Mouse (Mus musculus): ENCODE measurements around the gene Robo4. TPM values are rescaled to one million over a fixed set of nuclear protein-coding genes. Genes with fewer than 3 reads are reported as not detected.

The Robo4 gene
- polyA plus RNA-seq, 1 experiment from 2014 or later, result 8.5 TPM

GRCm38 (mm10) chr9:37412989-37413388 is 11.3 kb downstream of the Robo4 start:
- no peak overlapping the region for H3K4me3 ChIP-seq (ENCODE audit: low read depth, low read length)
- no peaks in the 10 kb centered on the region for H3K4me1 ChIP-seq (replicated peaks; ENCODE audit: control insufficient read depth, insufficient read depth, low read length)
- peaks cover 6% of the 10 kb centered on the region for H3K27me3 ChIP-seq (replicated peaks; ENCODE audit: control insufficient read depth, insufficient read depth, low read length)
- ATAC-seq (replicated peaks; ENCODE audit: low FRiP score), result no peak
- peak; percentile 5 for DNase-seq (ENCODE audit: low spot score)
- 49% methylated on average over 3 of the region's 3 CpGs for WGBS
- no peaks in the 10 kb centered on the region for H3K36me3 ChIP-seq (ENCODE audit: control insufficient read depth, insufficient read depth, low read length)
- no peaks in the 10 kb centered on the region for H3K9me3 ChIP-seq (ENCODE audit: control insufficient read depth, low read length)
- no peak overlapping the region for H3K4me2 ChIP-seq
- H3K9ac ChIP-seq (ENCODE audit: low read depth, low read length), result no peak overlapping the region
- no peak overlapping the region for H3K27ac ChIP-seq (ENCODE audit: low read depth, low read length)

DNA sequence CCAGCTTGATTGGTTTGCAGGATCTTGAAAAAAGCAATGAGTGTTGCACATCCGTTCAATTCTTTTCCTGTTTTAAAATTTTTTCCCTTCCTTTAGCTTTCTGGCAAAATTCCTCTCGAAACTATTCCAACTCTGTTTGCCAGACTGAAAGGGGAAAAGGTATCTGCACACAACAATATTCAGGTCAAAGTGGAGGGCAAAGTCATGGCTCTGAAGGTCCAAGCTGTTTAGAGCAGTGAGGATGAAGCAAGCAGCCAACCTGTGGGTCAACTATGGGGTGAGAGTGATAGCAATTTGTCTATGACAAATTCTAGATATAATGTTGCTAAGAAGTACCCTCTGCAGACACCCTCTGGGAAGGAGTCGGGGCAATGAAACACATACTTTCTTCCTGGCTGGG is 13.0 kb downstream of the Robo4 start:
- Histone ChIP-seq H3K27ac (ENCODE audit: low read depth, low read length) (no peak overlapping the region), H3K4me1 (replicated peaks; ENCODE audit: control insufficient read depth, insufficient read depth, low read length) (no peaks in the 10 kb centered on the region), H3K9ac (ENCODE audit: low read depth, low read length) (no peak overlapping the region), H3K4me2 (no peak overlapping the region), H3K4me3 (ENCODE audit: low read depth, low read length) (no peak overlapping the region), H3K36me3 (ENCODE audit: control insufficient read depth, insufficient read depth, low read length) (no peaks in the 10 kb centered on the region), H3K27me3 (replicated peaks; ENCODE audit: control insufficient read depth, insufficient read depth, low read length) (peaks cover 2% of the 10 kb centered on the region), H3K9me3 (ENCODE audit: control insufficient read depth, low read length) (no peaks in the 10 kb centered on the region)
- ATAC-seq (replicated peaks; ENCODE audit: low FRiP score) (no peak), DNase-seq (ENCODE audit: low spot score) (no peak)
- WGBS, result 71% methylated on average over 3 of the region's 3 CpGs

DNA sequence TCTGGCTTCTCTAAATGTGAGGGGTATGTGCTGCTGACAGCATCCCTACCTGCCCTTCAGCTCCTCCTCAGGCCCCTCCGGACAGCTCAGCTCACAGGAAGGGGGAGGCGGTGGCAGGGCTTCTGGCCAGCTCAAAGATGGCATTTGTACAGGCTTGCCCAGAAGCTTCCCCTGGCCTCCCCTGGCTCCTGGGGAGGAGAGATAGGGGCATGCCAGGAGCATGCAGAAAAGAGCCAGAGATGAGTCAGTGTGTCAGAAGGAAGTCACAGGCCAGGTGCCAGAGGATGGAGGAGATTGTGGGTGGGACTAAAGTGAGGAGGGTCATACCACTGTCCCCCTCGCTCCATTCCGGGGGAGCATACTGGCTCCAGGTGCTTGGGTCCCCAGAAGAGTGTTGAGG is 17.1 kb downstream of the Robo4 start:
- H3K27ac ChIP-seq (ENCODE audit: low read depth, low read length), result no peak overlapping the region
- no peaks in the 10 kb centered on the region for H3K36me3 ChIP-seq (ENCODE audit: control insufficient read depth, insufficient read depth, low read length)
- 68% methylated on average over 4 of the region's 4 CpGs for WGBS
- DNase-seq (ENCODE audit: low spot score) (no peak), ATAC-seq (replicated peaks; ENCODE audit: low FRiP score) (no peak)
- peaks cover 6% of the 10 kb centered on the region; the same call in 1 of the 2 replicates for H3K4me1 ChIP-seq (replicated peaks; ENCODE audit: control insufficient read depth, insufficient read depth, low read length)
- no peak overlapping the region for H3K4me3 ChIP-seq (ENCODE audit: low read depth, low read length)
- no peak overlapping the region for H3K4me2 ChIP-seq
- H3K9ac ChIP-seq (ENCODE audit: low read depth, low read length), result no peak overlapping the region
- no peaks in the 10 kb centered on the region for H3K9me3 ChIP-seq (ENCODE audit: control insufficient read depth, low read length)
- H3K27me3 ChIP-seq (replicated peaks; ENCODE audit: control insufficient read depth, insufficient read depth, low read length), result peaks cover 18% of the 10 kb centered on the region

GRCm38 (mm10) chr9:37420676-37421075 is 19.0 kb downstream of the Robo4 start:
- Histone ChIP-seq H3K9ac (ENCODE audit: low read depth, low read length) (no peak overlapping the region), H3K4me2 (peak overlapping the region; percentile 74), H3K4me1 (replicated peaks; ENCODE audit: control insufficient read depth, insufficient read depth, low read length) (peaks cover 6% of the 10 kb centered on the region; the same call in 1 of the 2 replicates), H3K4me3 (ENCODE audit: low read depth, low read length) (peak overlapping the region; percentile 38), H3K36me3 (ENCODE audit: control insufficient read depth, insufficient read depth, low read length) (no peaks in the 10 kb centered on the region), H3K27me3 (replicated peaks; ENCODE audit: control insufficient read depth, insufficient read depth, low read length) (peaks cover 23% of the 10 kb centered on the region), H3K27ac (ENCODE audit: low read depth, low read length) (no peak overlapping the region), H3K9me3 (ENCODE audit: control insufficient read depth, low read length) (no peaks in the 10 kb centered on the region)
- 0% methylated on average over 27 of the region's 27 CpGs for WGBS
- ATAC-seq (replicated peaks; ENCODE audit: low FRiP score) (peak; percentile 89), DNase-seq (ENCODE audit: low spot score) (peak; percentile 84)

DNA sequence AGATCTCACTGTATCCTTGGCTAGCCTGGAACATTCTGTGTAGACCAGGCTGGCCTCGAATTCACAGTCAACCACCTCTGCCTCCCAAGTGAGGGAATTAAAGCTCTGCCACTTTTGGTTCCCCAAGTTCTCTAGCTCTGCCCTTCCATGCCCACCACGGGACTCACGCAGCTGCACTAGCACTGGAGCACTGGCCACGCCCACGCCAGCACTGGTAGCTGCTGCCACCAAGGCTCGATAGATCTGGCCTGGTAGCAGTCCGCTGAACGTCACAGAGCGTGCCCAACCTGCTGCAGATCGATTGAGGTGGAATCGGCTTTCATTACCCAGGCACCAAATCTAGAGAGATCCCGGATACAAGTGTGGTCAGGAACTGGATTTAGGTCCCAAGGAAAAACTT is 19.5 kb downstream of the Robo4 start:
- DNase-seq (ENCODE audit: low spot score) (no peak), ATAC-seq (replicated peaks; ENCODE audit: low FRiP score) (peak; percentile 16; the same call in 1 of the 2 replicates)
- 25% methylated on average over 12 of the region's 12 CpGs for whole genome bisulfite sequencing
- Histone ChIP-seq H3K36me3 (ENCODE audit: control insufficient read depth, insufficient read depth, low read length) (no peaks in the 10 kb centered on the region), H3K9ac (ENCODE audit: low read depth, low read length) (no peak overlapping the region), H3K27ac (ENCODE audit: low read depth, low read length) (no peak overlapping the region), H3K9me3 (ENCODE audit: control insufficient read depth, low read length) (no peaks in the 10 kb centered on the region), H3K4me1 (replicated peaks; ENCODE audit: control insufficient read depth, insufficient read depth, low read length) (peaks cover 6% of the 10 kb centered on the region; the same call in 1 of the 2 replicates), H3K4me2 (peak overlapping the region; percentile 74), H3K27me3 (replicated peaks; ENCODE audit: control insufficient read depth, insufficient read depth, low read length) (peaks cover 23% of the 10 kb centered on the region), H3K4me3 (ENCODE audit: low read depth, low read length) (peak overlapping the region; percentile 38)

- Histone ChIP-seq H3K9me3 (ENCODE audit: control insufficient read depth, low read length) (no peaks in the 10 kb centered on the region), H3K4me3 (ENCODE audit: low read depth, low read length) (no peak overlapping the region), H3K4me2 (no peak overlapping the region), H3K4me1 (replicated peaks; ENCODE audit: control insufficient read depth, insufficient read depth, low read length) (no peaks in the 10 kb centered on the region), H3K9ac (ENCODE audit: low read depth, low read length) (no peak overlapping the region), H3K27me3 (replicated peaks; ENCODE audit: control insufficient read depth, insufficient read depth, low read length) (peaks cover 68% of the 10 kb centered on the region), H3K27ac (ENCODE audit: low read depth, low read length) (no peak overlapping the region), H3K36me3 (ENCODE audit: control insufficient read depth, insufficient read depth, low read length) (no peaks in the 10 kb centered on the region)
- ATAC-seq (replicated peaks; ENCODE audit: low FRiP score) (no peak), DNase-seq (ENCODE audit: low spot score) (no peak)
- WGBS, result 15% methylated on average over 26 of the region's 26 CpGs
Measured at GRCm38 (mm10) chr9:37429326-37429725, 27.6 kb downstream of the Robo4 start.

GRCm38 (mm10) chr9:37430582-37430981 is 28.9 kb downstream of the Robo4 start:
- 4% methylated on average over 12 of the region's 12 CpGs for WGBS
- Histone ChIP-seq H3K4me2 (0 out of 2 replicates have a peak overlapping the region, but pooled peaks have one; percentile 13), H3K36me3 (ENCODE audit: control insufficient read depth, insufficient read depth, low read length) (no peaks in the 10 kb centered on the region), H3K4me3 (ENCODE audit: low read depth, low read length) (no peak overlapping the region), H3K9ac (ENCODE audit: low read depth, low read length) (no peak overlapping the region), H3K27me3 (replicated peaks; ENCODE audit: control insufficient read depth, insufficient read depth, low read length) (peaks cover 76% of the 10 kb centered on the region), H3K4me1 (replicated peaks; ENCODE audit: control insufficient read depth, insufficient read depth, low read length) (no peaks in the 10 kb centered on the region), H3K27ac (ENCODE audit: low read depth, low read length) (no peak overlapping the region), H3K9me3 (ENCODE audit: control insufficient read depth, low read length) (no peaks in the 10 kb centered on the region)
- DNase-seq (ENCODE audit: low spot score), result peak; percentile 72
- ATAC-seq (replicated peaks; ENCODE audit: low FRiP score), result peak; percentile 51

DNA sequence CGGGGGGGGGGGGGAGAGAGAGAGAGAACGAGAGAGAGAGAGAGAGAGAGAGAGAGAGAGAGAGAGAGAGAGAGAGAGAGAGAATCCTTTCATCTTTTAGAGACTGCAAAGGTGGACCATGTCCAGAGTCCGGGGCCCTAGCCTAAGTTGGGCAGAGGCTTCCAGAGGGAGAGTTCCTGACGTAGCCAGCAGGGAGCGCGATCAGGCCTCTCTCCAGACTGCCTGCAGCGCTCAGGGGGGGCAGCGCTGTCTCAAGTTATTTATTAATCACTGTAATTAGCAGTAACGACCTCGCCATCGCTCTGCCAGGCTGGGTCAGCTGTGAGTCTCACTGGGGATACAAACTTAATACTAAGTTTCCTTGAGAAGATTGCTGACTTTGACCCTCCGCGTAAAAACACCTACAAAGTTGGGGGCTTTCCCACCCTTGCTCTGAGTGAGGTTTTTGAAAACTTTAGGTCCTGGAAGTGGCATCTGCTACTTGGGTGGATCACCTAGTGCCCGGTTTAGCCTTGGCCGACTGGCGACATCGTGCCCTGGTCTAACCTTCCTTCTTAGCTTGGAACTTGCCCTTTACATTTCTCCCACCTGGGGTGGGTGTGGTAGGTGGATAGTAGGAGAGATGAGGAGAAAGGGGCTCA is 30.4 kb downstream of the Robo4 start:
- ATAC-seq (replicated peaks; ENCODE audit: low FRiP score) (0 out of 2 replicates have a peak, but pooled peaks have one; percentile 28), DNase-seq (ENCODE audit: low spot score) (no peak)
- Histone ChIP-seq H3K4me3 (ENCODE audit: low read depth, low read length) (no peak overlapping the region), H3K27ac (ENCODE audit: low read depth, low read length) (no peak overlapping the region), H3K4me1 (replicated peaks; ENCODE audit: control insufficient read depth, insufficient read depth, low read length) (no peaks in the 10 kb centered on the region), H3K9ac (ENCODE audit: low read depth, low read length) (no peak overlapping the region), H3K4me2 (no peak overlapping the region; the same call in 1 of the 2 replicates), H3K36me3 (ENCODE audit: control insufficient read depth, insufficient read depth, low read length) (no peaks in the 10 kb centered on the region), H3K9me3 (ENCODE audit: control insufficient read depth, low read length) (no peaks in the 10 kb centered on the region), H3K27me3 (replicated peaks; ENCODE audit: control insufficient read depth, insufficient read depth, low read length) (peaks cover 80% of the 10 kb centered on the region)
- 3% methylated on average over 15 of the region's 17 CpGs for WGBS
